Mouse (Mus musculus): ENCODE results near the gene Klhl22.

The Klhl22 gene

GRCm38 (mm10) chr16:17759344-17759773 is at the start of gene Klhl22:
Klhl22 (plus strand) TSS chr16:17759618.
- in situ Hi-C loops (cut with MseI, MboI) = no loop called here

- in situ Hi-C loops (cut with MseI, MboI) = no loop called here
Measured at GRCm38 (mm10) chr16:17717791-17718190, 41.6 kb upstream of the Klhl22 start.

GRCm38 (mm10) chr16:17721114-17721808 is 38.2 kb upstream of the Klhl22 start:
- in situ Hi-C loops (cut with MseI, MboI) = no loop called here

- in situ Hi-C loops (cut with MseI, MboI) = no loop called here
Measured at GRCm38 (mm10) chr16:17721822-17722460, 37.5 kb upstream of the Klhl22 start.

- in situ Hi-C loops (cut with MseI, MboI) = no loop called here
Measured at GRCm38 (mm10) chr16:17722461-17723324, 36.7 kb upstream of the Klhl22 start.

GRCm38 (mm10) chr16:17723325-17723626 is 36.1 kb upstream of the Klhl22 start:
- in situ Hi-C loops (cut with MseI, MboI) = no loop called here

- in situ Hi-C loops (cut with MseI, MboI) = no loop called here
Measured at GRCm38 (mm10) chr16:17724448-17724847, 35.0 kb upstream of the Klhl22 start.

- in situ Hi-C loops (cut with MseI, MboI) = no loop called here
Measured at GRCm38 (mm10) chr16:17727179-17727861, 32.1 kb upstream of the Klhl22 start.

GRCm38 (mm10) chr16:17729974-17730373 is 29.4 kb upstream of the Klhl22 start:
- in situ Hi-C loops (cut with MseI, MboI) = loop anchor here in 1 of 2 experiments (10.0 kb wide), 1 partner anchor 85 kb away; no protein-coding TSS in a partner anchor

GRCm38 (mm10) chr16:17732021-17732420 is 27.4 kb upstream of the Klhl22 start:
- in situ Hi-C loops (cut with MseI, MboI) = loop anchor here in 1 of 2 experiments (10.0 kb wide), 1 partner anchor 83 kb away; no protein-coding TSS in a partner anchor

GRCm38 (mm10) chr16:17732431-17732830 is 27.0 kb upstream of the Klhl22 start:
- in situ Hi-C loops (cut with MseI, MboI) = loop anchor here in 1 of 2 experiments (10.0 kb wide), 1 partner anchor 82 kb away; no protein-coding TSS in a partner anchor

GRCm38 (mm10) chr16:17732841-17733340 is 26.5 kb upstream of the Klhl22 start, which contains the start of gene Med15:
Med15 (minus strand) TSS chr16:17732891.
- in situ Hi-C loops (cut with MseI, MboI) = loop anchor here in 1 of 2 experiments (10.0 kb wide), 1 partner anchor 82 kb away; no protein-coding TSS in a partner anchor

- in situ Hi-C loops (cut with MseI, MboI) = loop anchor here in 1 of 2 experiments (10.0 kb wide), 1 partner anchor 81 kb away; no protein-coding TSS in a partner anchor
Measured at GRCm38 (mm10) chr16:17733646-17734045, 25.8 kb upstream of the Klhl22 start.

GRCm38 (mm10) chr16:17734872-17735271 is 24.5 kb upstream of the Klhl22 start:
- in situ Hi-C loops (cut with MseI, MboI) = loop anchor here (5.0 to 10.0 kb wide), 2 partner anchors 72 to 80 kb away; no protein-coding TSS in a partner anchor

- in situ Hi-C loops (cut with MseI, MboI) = loop anchor here (5.0 to 10.0 kb wide), 2 partner anchors 71 to 79 kb away; no protein-coding TSS in a partner anchor
Measured at GRCm38 (mm10) chr16:17736156-17736555, 23.3 kb upstream of the Klhl22 start.

- in situ Hi-C loops (cut with MseI, MboI) = no loop called here
Measured at GRCm38 (mm10) chr16:17740080-17740479, 19.3 kb upstream of the Klhl22 start.

GRCm38 (mm10) chr16:17742810-17743209 is 16.6 kb upstream of the Klhl22 start:
- in situ Hi-C loops (cut with MseI, MboI) = no loop called here

GRCm38 (mm10) chr16:17743279-17743678 is 16.1 kb upstream of the Klhl22 start:
- in situ Hi-C loops (cut with MseI, MboI) = no loop called here

GRCm38 (mm10) chr16:17744536-17744935 is 14.9 kb upstream of the Klhl22 start:
- in situ Hi-C loops (cut with MseI, MboI) = no loop called here

GRCm38 (mm10) chr16:17745067-17745466 is 14.4 kb upstream of the Klhl22 start:
- in situ Hi-C loops (cut with MseI, MboI) = no loop called here

GRCm38 (mm10) chr16:17753001-17753400 is 6.4 kb upstream of the Klhl22 start:
- in situ Hi-C loops (cut with MseI, MboI) = no loop called here

All from mouse trophoblast stem cell (cell line).